Mouse (Mus musculus) thymus, postnatal 0 days (tissue): Measurements from ENCODE around the gene Cmc2. TPM values are rescaled to one million over a fixed set of nuclear protein-coding genes. Genes with fewer than 3 reads are reported as not detected.

ENCODE experiments used
- DNase-seq: peaks from one replicate; pipeline ENCODE4 v3.0.0-alpha.2; 2015; ENCODE audit warnings: low spot score
- polyA plus RNA-seq: library from polyadenylated mRNA; unstranded; fragments of >200 nt; fragmentation: Nextera tagmentation; extraction: Ambion mirVana; gene quantifications from 2 replicates; pipeline ENCODE4 v1.2.1, GENCODE M21; 2015

Gene Cmc2
- polyA plus RNA-seq, 1 experiment from 2014 or later, result 136 TPM

DNA sequence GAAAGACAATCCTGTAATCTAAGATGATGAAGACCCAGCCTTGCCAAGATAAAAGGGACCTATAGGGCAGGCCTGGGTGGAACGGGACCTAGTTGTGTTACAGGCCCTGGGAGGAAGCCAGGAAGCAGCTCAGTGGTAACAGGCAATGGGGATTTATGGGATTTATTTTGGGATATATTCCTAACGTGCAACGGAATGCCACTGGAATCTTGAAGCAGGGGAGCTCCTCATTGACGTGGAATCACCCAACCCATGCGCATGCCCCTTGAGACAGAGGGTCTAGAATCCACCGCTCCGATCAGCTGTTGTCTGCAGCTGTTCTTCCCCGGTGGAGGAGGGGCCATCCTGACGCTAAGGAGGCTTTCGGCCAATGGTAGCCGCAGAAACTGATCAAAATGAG is 69.2 kb downstream of the Cmc2 start:
- no peak for DNase-seq

GRCm38 (mm10) chr8:116848042-116848441 is 73.2 kb downstream of the Cmc2 start:
- DNase-seq, result no peak

DNA sequence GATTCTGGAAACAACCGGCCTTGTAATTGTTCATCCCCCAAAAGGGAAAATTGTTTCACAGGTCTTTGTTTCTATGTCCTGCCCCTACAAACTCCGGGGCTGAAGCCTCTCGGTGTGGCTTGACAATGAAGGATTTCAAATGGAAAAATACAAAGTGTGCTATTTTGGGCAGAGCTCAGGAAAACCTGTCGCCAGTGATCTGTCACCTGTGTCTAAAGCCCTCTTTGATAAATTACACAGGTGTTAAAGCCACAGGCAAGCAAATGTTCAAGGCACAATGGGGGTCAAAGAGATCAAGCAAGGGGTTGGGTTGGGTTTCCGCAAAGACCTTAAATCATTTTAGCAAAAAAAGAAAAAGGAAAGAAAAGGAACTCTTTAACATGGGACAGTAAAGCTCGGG is 78.6 kb downstream of the Cmc2 start:
- DNase-seq, result no peak

Other genes starting within 250 kb of the Cmc2 start
- 17.7 and 18.6 TPM in 2 replicates for gene Cdyl2, start 188.5 kb downstream of the Cmc2 start, polyA plus RNA-seq
- gene Cenpn, start 275 bp upstream of the Cmc2 start, polyA plus RNA-seq, result 32.2 and 35.4 TPM in 2 replicates
- 12.5 and 13.1 TPM in 2 replicates for gene Atmin, start 21.9 kb upstream of the Cmc2 start, polyA plus RNA-seq
- 0.69 and 0.95 TPM in 2 replicates for gene 1700030J22Rik, start 57.5 kb upstream of the Cmc2 start, polyA plus RNA-seq
- gene Gcsh, start 72.1 kb upstream of the Cmc2 start, polyA plus RNA-seq, result 80.0 and 83.9 TPM in 2 replicates
- gene Pkd1l2, start 161.0 kb upstream of the Cmc2 start, polyA plus RNA-seq, result 0.12 and 0.13 TPM in 2 replicates
- 0.09 TPM in 1 of 2 replicates, not detected in the other for gene Bco1, start 174.4 kb upstream of the Cmc2 start, polyA plus RNA-seq
- gene Gan, start 236.7 kb upstream of the Cmc2 start, polyA plus RNA-seq, result 1.5 and 2.3 TPM in 2 replicates